Mouse (Mus musculus) cortical plate, adult 2 months (tissue): Measurements from ENCODE around the gene Selenow. TPM values are rescaled to one million over a fixed set of nuclear protein-coding genes. Genes with fewer than 3 reads are reported as not detected.
A peak's percentile ranks its signal among the peaks of the same experiment; 100 is the strongest.

Source experiments
- H3K27ac ChIP-seq: fragments of 200-500 bp; 2 replicates; pipeline ENCODE4 v1.5.1; 2012; ENCODE audit warnings: low read length, control low read depth, inconsistent platforms; ENCODE audit not compliant: insufficient read depth
- H3K4me1 ChIP-seq: fragments of 200-500 bp; 2 replicates; pipeline ENCODE4 v1.6.1; 2011; ENCODE audit warnings: low read length; ENCODE audit not compliant: control insufficient read depth, insufficient read depth
- H3K4me3 ChIP-seq: fragments of 200-500 bp; 2 replicates; pipeline ENCODE4 v1.5.1; 2011; ENCODE audit warnings: mild to moderate bottlenecking, low read length, control low read depth; ENCODE audit not compliant: insufficient read depth
- CTCF ChIP-seq: fragments of 200-500 bp; IDR thresholded peaks from 2 replicates; pipeline ENCODE4 v1.5.1; 2011; ENCODE audit warnings: mild to moderate bottlenecking, control low read depth, low read length; ENCODE audit not compliant: insufficient read depth; ENCODE audit errors: extremely low read depth
- POLR2A ChIP-seq: fragments of 200-500 bp; IDR thresholded peaks from 2 replicates; pipeline ENCODE4 v1.6.1; 2011; ENCODE audit warnings: mild to moderate bottlenecking, low read length, control low read depth; ENCODE audit not compliant: insufficient read depth; ENCODE audit errors: extremely low read depth
- polyA plus RNA-seq: library from polyadenylated mRNA; depleted of rRNA; stranded (reverse); fragments of >200 nt; gene quantifications from 2 replicates; pipeline ENCODE4 v1.2.3, GENCODE M21; 2012

The Selenow gene
- polyA plus RNA-seq, 1 experiment, result 2,021 TPM

DNA sequence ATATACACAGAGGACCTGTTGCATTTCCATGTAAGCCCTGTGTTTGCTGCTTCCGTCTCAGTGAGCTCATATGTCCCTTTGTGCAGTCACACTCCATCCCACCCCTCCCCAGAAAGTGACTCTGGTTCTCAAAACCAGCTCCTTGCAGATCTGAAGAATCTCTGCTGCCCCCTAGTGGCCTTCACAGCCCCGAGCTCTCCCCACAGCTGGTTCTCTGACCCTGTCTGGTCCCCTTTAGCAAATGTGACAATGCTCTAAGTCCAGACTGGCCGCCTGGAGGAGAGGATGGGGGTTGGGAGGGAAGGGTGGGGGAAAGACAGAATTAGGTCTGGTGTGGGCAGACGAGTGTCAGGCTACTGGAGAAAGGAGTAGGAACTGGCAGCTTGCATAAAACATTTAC lies 10.0 kb downstream of the Selenow start:
- TF ChIP-seq CTCF, result peak; percentile 57
- TF ChIP-seq POLR2A, result no peak
- Histone ChIP-seq H3K4me3 (no peak overlapping the region), H3K27ac (no peak overlapping the region), H3K4me1 (no peaks in the 10 kb centered on the region)

DNA sequence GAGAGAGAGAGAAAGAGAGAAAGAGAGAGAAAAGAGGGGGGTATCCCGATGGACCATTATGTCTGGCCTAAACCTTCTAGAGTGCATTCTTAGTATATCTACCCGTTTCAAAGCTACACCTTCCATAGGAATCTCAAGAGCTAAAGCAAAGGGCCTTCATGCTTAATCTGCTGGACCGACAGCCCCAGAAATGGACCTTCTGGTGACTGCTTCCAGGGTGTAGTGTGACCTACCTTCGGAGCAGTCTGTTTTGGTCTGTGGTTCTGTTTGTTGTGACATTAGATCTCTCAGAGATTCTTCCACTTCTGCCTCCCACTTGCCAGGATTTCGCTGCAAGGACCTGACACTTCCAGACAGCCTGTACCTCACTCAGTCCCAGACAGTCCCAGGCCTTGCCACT lies 11.7 kb downstream of the Selenow start:
- Histone ChIP-seq H3K27ac (no peak overlapping the region), H3K4me1 (no peaks in the 10 kb centered on the region)
- TF ChIP-seq POLR2A, result no peak
- no peak for TF ChIP-seq CTCF

DNA sequence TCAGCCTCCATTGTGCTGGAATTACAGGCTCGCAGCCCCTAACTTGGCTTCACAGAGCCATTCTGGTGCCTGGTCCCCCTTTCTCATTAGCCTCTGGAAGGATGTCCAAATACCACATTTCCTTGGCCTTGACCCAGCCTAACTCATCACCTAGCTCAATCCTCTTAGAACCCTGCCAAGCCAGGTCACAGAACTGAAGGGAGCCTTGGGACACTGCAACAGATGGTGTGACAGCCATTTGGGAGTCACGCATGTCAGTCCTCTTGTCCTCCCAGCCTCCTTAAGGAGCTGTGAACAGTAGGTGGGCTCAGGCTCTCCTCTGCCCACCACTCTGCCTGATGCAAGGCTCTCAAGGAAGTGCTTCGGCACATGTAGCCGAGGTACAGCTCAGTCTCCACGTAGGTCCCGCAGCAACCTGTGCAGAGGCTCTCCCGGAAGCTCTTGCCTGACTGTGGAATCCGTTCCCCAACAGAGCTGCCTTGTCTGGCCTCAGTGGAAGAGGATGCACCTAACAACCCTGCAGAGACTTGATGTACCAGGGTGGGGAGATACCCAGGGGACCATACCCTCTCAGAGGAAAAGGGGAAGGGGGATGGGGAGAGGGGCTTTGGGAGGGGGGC lies 14.1 kb downstream of the Selenow start:
- no peak for TF ChIP-seq CTCF
- no peak for TF ChIP-seq POLR2A
- Histone ChIP-seq H3K4me3 (no peak overlapping the region), H3K4me1 (no peaks in the 10 kb centered on the region), H3K27ac (no peak overlapping the region)

More for the DNA sequence above, 11.7 kb downstream of the Selenow start:
- H3K4me3 ChIP-seq, result no peak overlapping the region

DNA sequence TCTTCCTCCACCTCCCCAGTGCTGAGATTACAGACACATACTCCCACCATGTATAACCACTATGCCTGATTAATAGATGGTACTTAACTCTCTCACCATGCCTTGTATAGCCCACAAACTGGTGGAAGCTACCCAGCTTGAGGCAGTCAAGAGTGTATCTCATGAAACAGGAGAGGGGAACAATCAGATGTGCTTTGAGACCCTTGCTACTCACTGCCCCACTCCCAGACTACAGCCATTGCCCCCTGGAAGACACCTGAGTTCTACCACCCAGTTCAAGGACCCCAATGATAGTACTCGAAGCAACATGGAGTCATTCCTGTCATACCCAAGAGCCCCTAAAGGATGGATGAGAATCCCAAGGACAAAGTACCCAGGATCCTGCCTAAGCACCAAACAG lies 15.6 kb downstream of the Selenow start:
- Histone ChIP-seq H3K4me3 (no peak overlapping the region), H3K4me1 (no peaks in the 10 kb centered on the region), H3K27ac (no peak overlapping the region)
- no peak for TF ChIP-seq CTCF
- no peak for TF ChIP-seq POLR2A

DNA sequence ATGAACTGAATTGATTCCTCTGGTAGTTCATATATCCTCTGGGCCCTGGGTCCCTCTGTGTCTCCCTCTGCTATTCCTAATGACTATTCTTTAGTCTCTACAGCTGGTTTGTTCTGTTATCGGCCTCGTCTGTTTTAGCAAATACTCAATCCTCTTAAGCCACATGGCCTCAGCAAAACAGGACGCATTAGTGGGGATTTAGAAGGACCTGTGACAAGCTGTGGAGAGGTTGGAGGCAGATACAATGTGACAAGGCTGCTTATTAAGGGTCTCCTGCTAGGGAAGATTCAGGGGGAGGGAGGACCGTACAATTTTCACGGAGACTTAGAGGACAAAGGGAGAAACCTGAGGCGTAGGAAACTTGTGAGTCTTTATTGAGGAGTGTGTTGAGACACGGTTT lies 16.3 kb downstream of the Selenow start:
- Histone ChIP-seq H3K27ac (no peak overlapping the region), H3K4me1 (no peaks in the 10 kb centered on the region), H3K4me3 (no peak overlapping the region)
- no peak for TF ChIP-seq POLR2A
- TF ChIP-seq CTCF, result no peak

DNA sequence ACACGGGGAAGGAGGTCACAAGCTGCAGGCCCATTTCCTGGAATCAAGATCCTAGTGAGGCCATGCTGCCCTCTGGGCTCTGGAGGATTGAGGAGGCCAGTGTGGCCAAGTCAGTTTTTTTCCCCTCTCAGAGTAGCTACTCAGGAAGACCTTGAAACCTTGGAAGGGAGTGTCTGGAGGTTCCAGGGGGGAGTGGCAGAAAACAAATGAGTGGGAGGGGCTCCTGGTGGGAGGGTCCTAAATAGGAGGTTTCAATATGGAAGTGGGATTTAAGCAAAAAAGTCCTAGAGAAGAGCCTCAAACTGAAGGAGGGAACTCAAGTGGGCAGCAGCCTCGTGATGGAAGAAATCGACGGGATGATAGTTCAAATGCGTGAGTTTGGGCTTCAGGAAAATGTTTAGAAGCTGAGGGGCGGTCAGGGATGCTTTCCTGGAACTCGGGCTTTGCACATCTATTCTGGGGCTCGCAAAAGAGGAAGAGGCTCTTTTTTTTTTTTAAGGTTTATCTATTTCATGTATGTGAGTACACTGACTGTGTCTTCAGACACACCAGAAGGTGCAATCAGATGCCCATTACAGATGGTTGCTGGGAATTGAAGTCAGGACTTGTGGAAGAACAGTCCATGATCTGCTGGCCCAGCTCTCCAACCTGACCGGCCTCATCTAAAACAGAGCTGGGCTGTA lies 20.7 kb downstream of the Selenow start:
- Histone ChIP-seq H3K4me3 (no peak overlapping the region), H3K27ac (no peak overlapping the region), H3K4me1 (no peaks in the 10 kb centered on the region)
- TF ChIP-seq CTCF, result no peak
- no peak for TF ChIP-seq POLR2A

DNA sequence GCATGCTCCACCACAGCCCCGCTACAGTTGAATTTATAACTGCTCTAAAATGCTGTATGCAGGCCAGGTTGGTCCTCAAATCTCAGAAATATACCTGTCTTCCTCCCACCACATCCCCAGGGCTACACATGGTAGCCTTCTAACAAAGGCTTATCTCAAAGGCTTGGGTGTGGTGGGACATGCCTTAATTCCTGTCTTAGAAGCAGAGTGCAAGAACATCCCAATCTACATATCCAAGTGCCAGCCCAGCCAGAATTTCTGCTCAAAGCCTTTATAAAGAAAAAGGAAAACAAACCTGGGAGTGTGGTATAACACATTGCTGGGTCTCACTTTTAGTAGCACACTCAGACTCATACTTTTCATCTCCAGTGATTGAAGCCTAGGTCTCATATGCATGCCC lies 28.0 kb downstream of the Selenow start:
- Histone ChIP-seq H3K27ac (no peak overlapping the region), H3K4me1 (no peaks in the 10 kb centered on the region), H3K4me3 (no peak overlapping the region)
- TF ChIP-seq CTCF (no peak), POLR2A (no peak)

DNA sequence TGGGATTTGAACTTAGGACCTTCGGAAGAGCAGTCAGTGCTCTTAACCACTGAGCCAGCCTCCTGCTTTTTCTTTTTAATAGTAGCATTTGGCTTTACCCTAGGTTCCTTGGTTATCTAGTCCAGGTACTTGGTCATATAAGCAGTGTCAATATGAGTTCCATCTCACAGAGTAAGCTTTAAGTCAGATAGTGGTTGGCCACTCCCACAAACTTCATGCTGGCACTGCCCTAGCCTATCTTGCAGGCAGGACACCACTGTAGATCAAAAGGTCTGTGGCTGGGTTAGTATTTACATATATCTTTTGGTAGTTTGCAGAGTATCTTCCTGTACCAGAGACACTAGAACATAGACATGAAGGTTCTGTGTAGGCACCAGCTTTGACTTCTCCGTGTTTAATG lies 38.1 kb downstream of the Selenow start:
- no peak for TF ChIP-seq POLR2A
- TF ChIP-seq CTCF, result no peak
- H3K4me1 ChIP-seq, result no peaks in the 10 kb centered on the region
- no peak overlapping the region for H3K27ac ChIP-seq
- no peak overlapping the region for H3K4me3 ChIP-seq

DNA sequence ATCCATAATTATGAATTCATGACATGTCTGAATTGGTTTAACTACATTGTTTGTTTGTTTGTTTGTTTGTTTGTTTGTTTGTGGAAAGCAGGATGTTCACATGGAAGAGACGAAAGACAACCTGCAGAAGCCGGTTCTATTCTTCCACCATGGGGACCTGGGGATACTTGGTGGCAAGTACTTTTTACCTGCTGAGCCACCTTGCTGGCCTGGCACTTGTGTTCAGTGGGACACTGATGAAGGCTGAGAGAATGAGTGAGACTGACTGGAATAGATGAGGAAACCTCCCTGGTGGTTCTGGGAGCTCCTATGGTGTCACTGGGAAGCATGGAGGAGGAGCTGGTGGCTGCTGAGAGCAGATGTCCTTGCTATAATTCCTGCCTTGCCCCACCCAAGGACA lies 39.9 kb downstream of the Selenow start, which contains the start of gene Crxos:
TSS of gene Crxos (plus strand) at position 301 of the 400 bp plus-strand sequence.
- TF ChIP-seq POLR2A, result no peak
- Histone ChIP-seq H3K27ac (no peak within 1 kb of the TSS), H3K4me1 (no peaks in the 10 kb centered on the region), H3K4me3 (no peak within 1 kb of the TSS)

DNA sequence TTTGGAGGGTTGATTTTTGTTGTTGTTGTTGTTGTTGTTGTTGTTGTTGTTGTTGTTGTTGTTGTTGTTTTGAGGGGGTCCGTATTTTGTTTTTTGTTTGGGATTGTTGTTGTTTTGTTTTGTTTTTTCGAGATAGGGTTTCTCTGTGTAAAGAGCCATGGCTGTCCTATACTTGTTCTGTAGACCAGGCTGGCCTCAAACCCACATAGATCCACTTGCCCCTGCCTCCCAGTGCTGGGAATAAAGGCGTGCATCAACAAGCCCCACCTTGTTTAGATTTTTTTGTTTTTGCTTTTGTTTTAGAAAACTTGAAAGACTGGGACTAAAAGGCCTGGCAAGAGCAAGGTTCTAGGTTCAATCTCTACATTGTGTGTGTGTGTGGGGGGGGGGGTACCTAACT lies 40.4 kb downstream of the Selenow start:
- TF ChIP-seq POLR2A (no peak), CTCF (no peak)
- Histone ChIP-seq H3K4me1 (no peaks in the 10 kb centered on the region), H3K4me3 (no peak overlapping the region), H3K27ac (no peak overlapping the region)
